Mouse (Mus musculus) olfactory bulb, adult 2 months (tissue): ENCODE data around the gene Snx33.

ENCODE experiments used
- CTCF ChIP-seq: fragments of 200-500 bp; IDR thresholded peaks from 2 replicates; pipeline ENCODE4 v1.5.1; 2012; ENCODE audit warnings: low read depth, mild to moderate bottlenecking, low read length, moderate library complexity; ENCODE audit not compliant: insufficient read depth
- POLR2A ChIP-seq: fragments of 200-500 bp; IDR thresholded peaks from 2 replicates; pipeline ENCODE4 v1.6.1; 2012; ENCODE audit warnings: mild to moderate bottlenecking, low read depth, low read length, moderate library complexity; ENCODE audit not compliant: insufficient read depth

DNA sequence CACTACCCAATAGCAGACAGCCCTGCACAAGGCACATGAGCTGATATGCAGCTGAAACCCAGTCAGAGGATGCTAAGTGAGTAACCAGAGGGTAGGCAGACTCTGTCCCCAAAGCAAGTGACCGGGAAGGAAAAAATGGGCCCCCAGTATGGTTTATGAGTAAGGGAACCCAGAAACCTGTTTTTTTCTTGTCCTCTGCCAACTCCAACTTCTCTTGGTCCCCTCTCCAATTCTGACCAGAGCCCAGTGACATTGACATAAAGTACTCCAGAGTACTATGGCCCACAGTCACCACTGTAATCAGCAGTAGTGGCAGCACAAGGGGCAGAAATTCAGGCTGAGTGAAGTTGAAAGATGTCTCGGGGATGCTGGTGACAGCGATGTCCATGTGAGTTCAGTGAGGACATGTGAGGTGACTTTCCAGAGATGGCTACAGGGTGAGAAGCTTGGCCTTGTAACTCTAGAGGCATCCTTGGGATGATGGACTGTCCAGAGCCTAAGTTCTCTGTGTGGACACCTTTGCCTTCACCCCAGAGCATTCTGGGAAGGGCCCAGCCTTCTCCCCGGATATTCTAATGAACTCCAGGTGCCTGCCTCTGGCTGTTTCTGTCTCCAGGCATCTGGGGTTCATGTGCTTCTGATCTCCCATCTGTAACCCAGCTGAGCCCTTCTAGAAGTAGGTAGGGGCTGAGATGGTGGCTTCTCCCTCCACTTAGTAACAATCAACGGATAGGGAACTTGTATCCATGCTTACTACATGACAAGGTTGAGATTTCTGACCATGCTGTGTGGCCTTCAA, 55.9 kb downstream of the Snx33 start:
- no peak for TF ChIP-seq CTCF
- no peak for TF ChIP-seq POLR2A
